Mouse (Mus musculus): ENCODE measurements around the gene Gbp9.
"Not testable (repeated sequence)": the region's sequence is repeated elsewhere in the genome, so short reads cannot be mapped to it uniquely, and the experiment has no call there.

GRCm38 (mm10) chr5:105140089-105140810 is 911 bp upstream of the Gbp9 start:
- TF ChIP-seq CTCF (IDR thresholded peaks at IDR 0.05; ENCODE audit: low read depth); EP300 (optimal IDR thresholded peaks at IDR 0.05): not testable (repeated sequence)
